Mouse (Mus musculus) limb, embryonic 15.5 days (tissue): ENCODE results near the gene Trim28. TPM values are rescaled to one million over a fixed set of nuclear protein-coding genes. Genes with fewer than 3 reads are reported as not detected.

ENCODE experiments used
- ATAC-seq: fragments of 200-750 bp; cut with Nextera tagmentation; 2 replicates; pipeline ENCODE4 v1.8.0; 2017; ENCODE audit warnings: low read depth, moderate TSS enrichment; ENCODE audit not compliant: insufficient number of reproducible peaks, low FRiP score, low TSS enrichment
- H3K27ac ChIP-seq: fragments of 300-500 bp; sonication (generic); 2 replicates; pipeline ENCODE4 v1.5.1; 2015; ENCODE audit warnings: moderate library complexity, mild to moderate bottlenecking, inconsistent platforms
- H3K27me3 ChIP-seq: fragments of 300-500 bp; sonication (generic); 2 replicates; pipeline ENCODE4 v1.6.1; 2015; ENCODE audit warnings: inconsistent platforms
- H3K36me3 ChIP-seq: fragments of 300-500 bp; sonication (generic); 2 replicates; pipeline ENCODE4 v1.6.1; 2015; ENCODE audit warnings: inconsistent platforms
- H3K4me1 ChIP-seq: fragments of 300-500 bp; sonication (generic); 2 replicates; pipeline ENCODE4 v1.6.1; 2015; ENCODE audit warnings: inconsistent platforms
- H3K4me2 ChIP-seq: fragments of 300-500 bp; sonication (generic); 2 replicates; pipeline ENCODE4 v1.6.1; 2015; ENCODE audit warnings: mild to moderate bottlenecking, inconsistent platforms
- H3K4me3 ChIP-seq: fragments of 300-500 bp; sonication (generic); 2 replicates; pipeline ENCODE4 v1.5.1; 2015; ENCODE audit warnings: mild to moderate bottlenecking, inconsistent platforms
- H3K9ac ChIP-seq: fragments of 300-500 bp; sonication (generic); 2 replicates; pipeline ENCODE4 v1.6.1; 2015; ENCODE audit warnings: inconsistent platforms
- H3K9me3 ChIP-seq: fragments of 300-500 bp; sonication (generic); 2 replicates; pipeline ENCODE4 v1.6.1; 2016; ENCODE audit warnings: inconsistent platforms
- WGBS: fragments of 180-500 bp; shearing (Covaris S2); methylation state at CpG from one replicate; pipeline ENCODE4 v1.1.7; 2015; 5-methylcytosine and 5-hydroxymethylcytosine counted together
- polyA plus RNA-seq: library from polyadenylated mRNA; unstranded; fragments of >200 nt; fragmentation: Nextera tagmentation; extraction: Ambion mirVana; gene quantifications from 2 replicates; pipeline ENCODE4 v1.2.1, GENCODE M21; 2015

The Trim28 gene
- polyA plus RNA-seq, 1 experiment from 2014 or later, result 243 TPM

- no peaks in the 10 kb centered on the region for H3K27me3 ChIP-seq
- H3K36me3 ChIP-seq, result peaks cover 8% of the 10 kb centered on the region
- no peaks in the 10 kb centered on the region for H3K9me3 ChIP-seq
- WGBS, result 79% methylated on average over 18 of the region's 18 CpGs
- ATAC-seq, result no peak
- peak overlapping the region; percentile 98; the same call in 1 of the 2 replicates for H3K27ac ChIP-seq
- H3K4me3 ChIP-seq, result 0 out of 2 replicates have a peak overlapping the region, but pooled peaks have one; percentile 64
- H3K9ac ChIP-seq, result no peak overlapping the region
- H3K4me1 ChIP-seq, result peaks cover 16% of the 10 kb centered on the region
- peak overlapping the region; percentile 75 for H3K4me2 ChIP-seq
Observed at GRCm38 (mm10) chr7:12978931-12979722, 19.8 kb upstream of the Trim28 start.

GRCm38 (mm10) chr7:12979776-12980175 lies 19.1 kb upstream of the Trim28 start:
- Histone ChIP-seq H3K4me2 (no peak overlapping the region), H3K4me3 (no peak overlapping the region), H3K27ac (no peak overlapping the region), H3K9ac (no peak overlapping the region), H3K36me3 (peaks cover 8% of the 10 kb centered on the region), H3K4me1 (peaks cover 16% of the 10 kb centered on the region), H3K27me3 (no peaks in the 10 kb centered on the region), H3K9me3 (no peaks in the 10 kb centered on the region)
- WGBS, result 41% methylated on average over 6 of the region's 6 CpGs
- ATAC-seq, result no peak

- ATAC-seq, result no peak
- Histone ChIP-seq H3K4me3 (no peak overlapping the region), H3K9ac (no peak overlapping the region), H3K4me2 (no peak overlapping the region), H3K27me3 (no peaks in the 10 kb centered on the region), H3K27ac (no peak overlapping the region), H3K9me3 (no peaks in the 10 kb centered on the region), H3K36me3 (peaks cover 8% of the 10 kb centered on the region), H3K4me1 (peaks cover 16% of the 10 kb centered on the region)
- 82% methylated on average over 7 of the region's 7 CpGs for WGBS
Observed at GRCm38 (mm10) chr7:12980291-12980690, 18.6 kb upstream of the Trim28 start.

- H3K4me3 ChIP-seq, result no peak overlapping the region
- no peak overlapping the region for H3K9ac ChIP-seq
- no peaks in the 10 kb centered on the region for H3K4me1 ChIP-seq
- H3K27me3 ChIP-seq, result no peaks in the 10 kb centered on the region
- H3K27ac ChIP-seq, result no peak overlapping the region
- no peak for ATAC-seq
- H3K36me3 ChIP-seq, result peaks cover 8% of the 10 kb centered on the region
- H3K9me3 ChIP-seq, result no peaks in the 10 kb centered on the region
- 65% methylated on average over 1 of the region's 1 CpGs for WGBS
- no peak overlapping the region for H3K4me2 ChIP-seq
Observed at GRCm38 (mm10) chr7:12985724-12986123, 13.2 kb upstream of the Trim28 start.

GRCm38 (mm10) chr7:12986906-12987305 lies 12.0 kb upstream of the Trim28 start:
- no peaks in the 10 kb centered on the region for H3K4me1 ChIP-seq
- H3K9ac ChIP-seq, result no peak overlapping the region
- no peak for ATAC-seq
- WGBS, result 81% methylated on average over 8 of the region's 8 CpGs
- H3K36me3 ChIP-seq, result peaks cover 7% of the 10 kb centered on the region
- H3K27me3 ChIP-seq, result no peaks in the 10 kb centered on the region
- H3K9me3 ChIP-seq, result no peaks in the 10 kb centered on the region
- no peak overlapping the region for H3K4me2 ChIP-seq
- H3K27ac ChIP-seq, result no peak overlapping the region
- H3K4me3 ChIP-seq, result no peak overlapping the region

- ATAC-seq, result no peak
- H3K4me1 ChIP-seq, result no peaks in the 10 kb centered on the region
- H3K4me3 ChIP-seq, result no peak overlapping the region
- no peak overlapping the region for H3K27ac ChIP-seq
- H3K9ac ChIP-seq, result no peak overlapping the region
- H3K36me3 ChIP-seq, result peaks cover under 1% of the 10 kb centered on the region; the same call in 1 of the 2 replicates
- 79% methylated on average over 8 of the region's 8 CpGs for WGBS
- H3K4me2 ChIP-seq, result no peak overlapping the region
- H3K9me3 ChIP-seq, result no peaks in the 10 kb centered on the region
- no peaks in the 10 kb centered on the region for H3K27me3 ChIP-seq
Observed at GRCm38 (mm10) chr7:12987409-12988189, 11.3 kb upstream of the Trim28 start.

- 8% methylated on average over 3 of the region's 3 CpGs for WGBS
- Histone ChIP-seq H3K4me3 (no peak overlapping the region), H3K9ac (no peak overlapping the region), H3K27me3 (no peaks in the 10 kb centered on the region), H3K27ac (no peak overlapping the region), H3K9me3 (no peaks in the 10 kb centered on the region), H3K4me2 (no peak overlapping the region), H3K4me1 (no peaks in the 10 kb centered on the region), H3K36me3 (no peaks in the 10 kb centered on the region)
- ATAC-seq, result no peak
Observed at GRCm38 (mm10) chr7:12992222-12992621, 6.7 kb upstream of the Trim28 start.

- Histone ChIP-seq H3K4me1 (no peaks in the 10 kb centered on the region), H3K27ac (no peak overlapping the region), H3K36me3 (no peaks in the 10 kb centered on the region), H3K9me3 (no peaks in the 10 kb centered on the region), H3K4me2 (no peak overlapping the region), H3K4me3 (no peak overlapping the region), H3K27me3 (no peaks in the 10 kb centered on the region), H3K9ac (no peak overlapping the region)
- ATAC-seq, result no peak
- WGBS, result 85% methylated on average over 10 of the region's 10 CpGs
Observed at GRCm38 (mm10) chr7:12993148-12993547, 5.8 kb upstream of the Trim28 start.

- H3K27me3 ChIP-seq, result no peaks in the 10 kb centered on the region
- no peaks in the 10 kb centered on the region for H3K9me3 ChIP-seq
- H3K36me3 ChIP-seq, result no peaks in the 10 kb centered on the region
- no peak for ATAC-seq
- no peak overlapping the region for H3K4me2 ChIP-seq
- no peak overlapping the region for H3K4me3 ChIP-seq
- H3K27ac ChIP-seq, result no peak overlapping the region
- H3K4me1 ChIP-seq, result no peaks in the 10 kb centered on the region
- no peak overlapping the region for H3K9ac ChIP-seq
Observed at GRCm38 (mm10) chr7:12995862-12996261, 3.1 kb upstream of the Trim28 start.

GRCm38 (mm10) chr7:12997230-12997629 lies 1.7 kb upstream of the Trim28 start:
- no peak for ATAC-seq
- Histone ChIP-seq H3K27me3 (no peaks in the 10 kb centered on the region), H3K4me3 (no peak overlapping the region), H3K4me2 (no peak overlapping the region), H3K27ac (no peak overlapping the region), H3K4me1 (no peaks in the 10 kb centered on the region), H3K9me3 (no peaks in the 10 kb centered on the region), H3K9ac (no peak overlapping the region), H3K36me3 (no peaks in the 10 kb centered on the region)
- 59% methylated on average over 5 of the region's 5 CpGs for WGBS

- Histone ChIP-seq H3K27ac (no peak within 1 kb of the TSS), H3K9ac (no peak within 1 kb of the TSS), H3K9me3 (no peaks in the 10 kb centered on the region), H3K4me2 (no peak within 1 kb of the TSS), H3K27me3 (no peaks in the 10 kb centered on the region), H3K4me3 (no peak within 1 kb of the TSS), H3K4me1 (no peaks in the 10 kb centered on the region), H3K36me3 (no peaks in the 10 kb centered on the region)
- WGBS, result 75% methylated on average over 5 of the region's 5 CpGs
- no peak for ATAC-seq
Observed at GRCm38 (mm10) chr7:12998053-12998452, 861 bp upstream of the Trim28 start, which contains the start of gene Slc27a5. TSS of gene Slc27a5 (minus strand) at chr7:12998192.

GRCm38 (mm10) chr7:13001584-13001983 lies 2.7 kb downstream of the Trim28 start:
- H3K36me3 ChIP-seq, result peaks cover 25% of the 10 kb centered on the region
- no peak overlapping the region for H3K27ac ChIP-seq
- ATAC-seq, result no peak
- no peaks in the 10 kb centered on the region for H3K9me3 ChIP-seq
- H3K4me2 ChIP-seq, result no peak overlapping the region
- 70% methylated on average over 1 of the region's 1 CpGs for WGBS
- no peak overlapping the region for H3K4me3 ChIP-seq
- H3K9ac ChIP-seq, result no peak overlapping the region
- H3K27me3 ChIP-seq, result no peaks in the 10 kb centered on the region
- 0 out of 2 replicates have a peak, but pooled peaks cover 3% of the 10 kb centered on the region for H3K4me1 ChIP-seq
